Mouse (Mus musculus) MEL (cell line): Measurements from ENCODE around the gene Dqx1. TPM values are rescaled to one million over a fixed set of nuclear protein-coding genes. Genes with fewer than 3 reads are reported as not detected.

Source experiments
- DNase-seq: peaks from one replicate; pipeline ENCODE4 v3.0.0; 2011; ENCODE audit warnings: low read depth, low spot score
- H3K27ac ChIP-seq: 2 replicates; pipeline ENCODE4 v1.5.1; 2012; ENCODE audit warnings: low read depth, mild to moderate bottlenecking, control low read depth, low read length, moderate library complexity; ENCODE audit not compliant: control insufficient read depth
- H3K27me3 ChIP-seq, 2 experiments: fragments of 150-350 bp in 1 of 2; sonication (generic) in 1 of 2; 2 replicates each; pipeline ENCODE4 v1.6.1; 2012; ENCODE audit warnings: low read length in 2 of 2, mild to moderate bottlenecking in 2 of 2, improper control_type of control experiment in 1 of 2, moderate library complexity in 1 of 2; ENCODE audit not compliant: insufficient read depth in 2 of 2, control insufficient read depth in 1 of 2
- H3K36me3 ChIP-seq, 2 experiments: 2 replicates each; pipeline ENCODE4 v1.6.1; 2012 to 2014; ENCODE audit warnings: low read length in 2 of 2, improper control_type of control experiment in 1 of 2, inconsistent platforms in 1 of 2, mild to moderate bottlenecking in 1 of 2; ENCODE audit not compliant: insufficient read depth in 2 of 2, control insufficient read depth in 1 of 2
- H3K4me1 ChIP-seq, 2 experiments: fragments of 150-350 bp in 1 of 2; sonication (generic) in 1 of 2; 2 replicates each; pipeline ENCODE4 v1.6.1; 2012; ENCODE audit warnings: low read length in 2 of 2, improper control_type of control experiment in 1 of 2, mild to moderate bottlenecking in 1 of 2; ENCODE audit not compliant: insufficient read depth in 2 of 2, control insufficient read depth in 1 of 2
- H3K4me3 ChIP-seq, 2 experiments: fragments of 150-350 bp in 1 of 2; sonication (generic) in 1 of 2; 2 replicates each; pipeline ENCODE4 v1.5.1; 2012; ENCODE audit warnings: low read depth in 2 of 2, low read length in 2 of 2, mild to moderate bottlenecking in 2 of 2, moderate library complexity in 2 of 2, control low read depth in 1 of 2, improper control_type of control experiment in 1 of 2; ENCODE audit not compliant: control insufficient read depth in 1 of 2, insufficient read depth in 1 of 2
- H3K79me2 ChIP-seq: 2 replicates; pipeline ENCODE4 v1.6.1; 2012; ENCODE audit warnings: mild to moderate bottlenecking, low read length, moderate library complexity; ENCODE audit not compliant: control insufficient read depth, poor library complexity, insufficient read depth
- H3K9ac ChIP-seq: 2 replicates; pipeline ENCODE4 v1.6.1; 2012; ENCODE audit warnings: low read depth, mild to moderate bottlenecking, control low read depth, low read length, moderate library complexity; ENCODE audit not compliant: control insufficient read depth, poor library complexity, severe bottlenecking
- H3K9me3 ChIP-seq: fragments of 150-350 bp; sonication (generic); replicated peaks from 2 replicates; pipeline ENCODE4 v1.6.1; 2012; ENCODE audit warnings: mild to moderate bottlenecking, low read length, improper control_type of control experiment, moderate library complexity; ENCODE audit not compliant: insufficient read depth
- CTCF ChIP-seq, 3 experiments: IDR thresholded peaks in 2 of 3; conservative IDR thresholded peaks in 1 of 3; 2 replicates each; pipeline ENCODE4 v1.5.1; 2011 to 2012; ENCODE audit warnings: low read length in 3 of 3, low read depth in 2 of 3, mild to moderate bottlenecking in 2 of 3, improper control_type of control experiment in 1 of 3, inconsistent platforms in 1 of 3, mixed read lengths in 1 of 3, moderate library complexity in 1 of 3; ENCODE audit not compliant: control insufficient read depth in 1 of 3, insufficient read depth in 1 of 3, poor library complexity in 1 of 3, severe bottlenecking in 1 of 3
- E2F4 ChIP-seq: IDR thresholded peaks from 2 replicates; pipeline ENCODE4 v1.6.1; 2011; ENCODE audit warnings: low read depth, low read length, improper control_type of control experiment, borderline replicate concordance
- EP300 ChIP-seq, 2 experiments: IDR thresholded peaks; 2 replicates each; pipeline ENCODE4 v1.6.1; 2011; ENCODE audit warnings: improper control_type of control experiment in 2 of 2, low read length in 2 of 2, low read depth in 1 of 2, mild to moderate bottlenecking in 1 of 2
- ETS1 ChIP-seq: IDR thresholded peaks from 2 replicates; pipeline ENCODE4 v1.6.1; 2012; ENCODE audit warnings: low read depth, mild to moderate bottlenecking, inconsistent platforms, low read length, improper control_type of control experiment, moderate library complexity
- GABPA ChIP-seq: IDR thresholded peaks from 2 replicates; pipeline ENCODE4 v1.6.1; 2012; ENCODE audit warnings: low read depth, mild to moderate bottlenecking, inconsistent platforms, low read length, improper control_type of control experiment, moderate library complexity
- KAT2A ChIP-seq: conservative IDR thresholded peaks from 2 replicates; pipeline ENCODE4 v1.6.1; 2012; ENCODE audit warnings: low read depth, low read length, improper control_type of control experiment, inconsistent platforms
- MAFK ChIP-seq: IDR thresholded peaks from 2 replicates; pipeline ENCODE4 v1.6.1; 2011; ENCODE audit warnings: low read depth, mild to moderate bottlenecking, low read length, improper control_type of control experiment, borderline replicate concordance
- MAX ChIP-seq: IDR thresholded peaks from 2 replicates; pipeline ENCODE4 v1.6.1; 2011; ENCODE audit warnings: low read length, improper control_type of control experiment
- MAZ ChIP-seq: IDR thresholded peaks from 2 replicates; pipeline ENCODE4 v1.6.1; 2012; ENCODE audit warnings: low read depth, mild to moderate bottlenecking, inconsistent platforms, low read length, improper control_type of control experiment
- MEF2A ChIP-seq: IDR thresholded peaks from 2 replicates; pipeline ENCODE4 v1.6.1; 2014; ENCODE audit warnings: low read depth, mild to moderate bottlenecking, inconsistent platforms, low read length, improper control_type of control experiment; ENCODE audit not compliant: poor library complexity, insufficient replicate concordance, severe bottlenecking; ENCODE audit errors: extremely low read depth
- MYB ChIP-seq: IDR thresholded peaks from 2 replicates; pipeline ENCODE4 v1.6.1; 2011; ENCODE audit warnings: mild to moderate bottlenecking, low read depth, low read length, improper control_type of control experiment
- MYC ChIP-seq: IDR thresholded peaks from 2 replicates; pipeline ENCODE4 v1.6.1; 2011; ENCODE audit warnings: low read depth, mild to moderate bottlenecking, low read length, improper control_type of control experiment, moderate library complexity
- NELFE ChIP-seq: IDR thresholded peaks from 2 replicates; pipeline ENCODE4 v1.6.1; 2011; ENCODE audit warnings: low read depth, low read length, improper control_type of control experiment
- POLR2A ChIP-seq, 2 experiments: IDR thresholded peaks; 2 replicates each; pipeline ENCODE4 v1.6.1; 2011 to 2012; ENCODE audit warnings: low read length in 2 of 2, mild to moderate bottlenecking in 2 of 2, control low read depth in 1 of 2, improper control_type of control experiment in 1 of 2, low read depth in 1 of 2, moderate library complexity in 1 of 2; ENCODE audit not compliant: control insufficient read depth in 1 of 2, insufficient read depth in 1 of 2, poor library complexity in 1 of 2
- POLR2AphosphoS5 ChIP-seq: IDR thresholded peaks from 2 replicates; pipeline ENCODE4 v1.6.1; 2012; ENCODE audit warnings: low read depth, borderline replicate concordance, mild to moderate bottlenecking, inconsistent platforms, low read length, moderate library complexity, mixed read lengths
- RAD21 ChIP-seq: IDR thresholded peaks from 2 replicates; pipeline ENCODE4 v1.6.1; 2011; ENCODE audit warnings: mild to moderate bottlenecking, low read depth, low read length, improper control_type of control experiment
- RCOR1 ChIP-seq: IDR thresholded peaks from 2 replicates; pipeline ENCODE4 v1.6.1; 2012; ENCODE audit warnings: low read depth, mild to moderate bottlenecking, inconsistent platforms, low read length, improper control_type of control experiment
- SMC3 ChIP-seq: IDR thresholded peaks from 2 replicates; pipeline ENCODE4 v1.6.1; 2011; ENCODE audit warnings: low read depth, low read length, improper control_type of control experiment
- TAL1 ChIP-seq: IDR thresholded peaks from 2 replicates; pipeline ENCODE4 v1.6.1; 2012; ENCODE audit warnings: mild to moderate bottlenecking, inconsistent platforms, low read length, moderate library complexity, mixed read lengths
- TCF12 ChIP-seq: IDR thresholded peaks from 2 replicates; pipeline ENCODE4 v1.6.1; 2014; ENCODE audit warnings: low read depth, mild to moderate bottlenecking, inconsistent platforms, low read length, improper control_type of control experiment, moderate library complexity
- UBTF ChIP-seq: IDR thresholded peaks from 2 replicates; pipeline ENCODE4 v1.6.1; 2012; ENCODE audit warnings: low read depth, mild to moderate bottlenecking, inconsistent platforms, low read length, improper control_type of control experiment, moderate library complexity, borderline replicate concordance; ENCODE audit not compliant: insufficient read depth
- USF1 ChIP-seq: IDR thresholded peaks from 2 replicates; pipeline ENCODE4 v1.6.1; 2014; ENCODE audit warnings: low read depth, mild to moderate bottlenecking, inconsistent platforms, low read length, improper control_type of control experiment, moderate library complexity
- USF2 ChIP-seq, 2 experiments: IDR thresholded peaks; 2 replicates each; pipeline ENCODE4 v1.6.1; 2011 to 2012; ENCODE audit warnings: improper control_type of control experiment in 2 of 2, low read length in 2 of 2, borderline replicate concordance in 1 of 2, inconsistent platforms in 1 of 2, low read depth in 1 of 2, mild to moderate bottlenecking in 1 of 2; ENCODE audit not compliant: insufficient read depth in 1 of 2
- ZMIZ1 ChIP-seq: IDR thresholded peaks from 2 replicates; pipeline ENCODE4 v1.6.1; 2012; ENCODE audit warnings: low read depth, mild to moderate bottlenecking, inconsistent platforms, low read length, improper control_type of control experiment, moderate library complexity
- ZNF384 ChIP-seq: IDR thresholded peaks from 2 replicates; pipeline ENCODE4 v1.6.1; 2012; ENCODE audit warnings: low read depth, mild to moderate bottlenecking, inconsistent platforms, low read length, improper control_type of control experiment
- polyA plus RNA-seq, 2 experiments: library from polyadenylated mRNA; stranded (reverse) in 1 of 2; unstranded in 1 of 2; fragments of >175 nt in 1 of 2; fragments of >200 nt in 1 of 2; gene quantifications; 2 replicates each; pipeline versions ENCODE4 v1.2.1 to v1.2.4; 2012; ENCODE audit warnings: low replicate concordance in 2 of 2, low read depth in 1 of 2; ENCODE audit not compliant: insufficient read length in 2 of 2, insufficient read depth in 1 of 2, missing spikeins in 1 of 2
- total RNA-seq: library from RNA; depleted of rRNA; stranded (reverse); fragments of 300-350 nt; gene quantifications from 2 replicates; pipeline ENCODE4 v1.2.3, GENCODE M21; 2012

The Dqx1 gene
- total and polyA plus RNA-seq, 3 experiments = 1.3 to 3.4 TPM; not detected in 1

DNA sequence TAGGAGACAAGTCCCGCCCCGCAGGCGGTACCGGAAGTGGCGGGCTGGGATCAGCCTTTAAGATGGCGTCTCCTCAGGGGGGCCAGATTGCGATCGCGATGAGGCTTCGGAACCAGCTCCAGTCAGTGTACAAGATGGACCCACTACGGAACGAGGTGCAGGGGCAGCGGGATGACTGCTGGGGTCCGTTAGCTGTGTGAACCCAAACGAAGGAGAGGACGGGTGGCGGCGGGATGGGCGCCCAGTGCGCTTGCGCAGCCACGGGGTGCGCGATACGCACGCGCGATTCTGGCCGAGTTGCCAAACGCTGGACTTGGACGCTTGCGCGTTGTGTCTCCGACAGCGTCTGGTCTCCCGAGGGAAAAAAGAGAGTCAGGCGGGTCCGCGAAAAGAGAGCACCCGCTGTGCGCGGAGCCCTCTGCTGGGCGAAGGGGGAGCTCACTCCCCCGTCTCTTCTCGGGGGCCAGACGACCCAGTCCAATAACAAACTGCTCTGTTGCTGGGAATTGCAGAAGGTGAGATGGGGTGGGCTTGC lies 20.7 kb downstream of the Dqx1 start (continued):
- TF ChIP-seq ZMIZ1 (peak; percentile 32; the same call in 1 of the 2 replicates), TAL1 (no peak)
- TF ChIP-seq, all 39 proteins: peak for 17

GRCm38 (mm10) chr6:83080210-83080609 lies 22.6 kb downstream of the Dqx1 start:
- Histone ChIP-seq H3K9me3 (no peaks in the 10 kb centered on the region), H3K4me3 (no peak overlapping the region), H3K27me3 (no peaks in the 10 kb centered on the region), H3K79me2 (peaks cover 11% of the 10 kb centered on the region), H3K27ac (no peak overlapping the region), H3K9ac (no peak overlapping the region), H3K4me1 (peaks cover 0 to 13% of the 10 kb centered on the region in 2 experiments; a peak in 2 of 4 replicates), H3K36me3 (peaks cover 0 to 9% of the 10 kb centered on the region in 2 experiments; a peak in 2 of 4 replicates)
- TF ChIP-seq ZMIZ1 (no peak), MYB (no peak), SMC3 (no peak), POLR2AphosphoS5 (no peak), USF2 (IDR thresholded peaks at IDR 0.05; ENCODE audit: borderline replicate concordance in 1 of 2, insufficient read depth in 1 of 2, low read depth in 1 of 2, low read length in 2 of 2) (no peak), ETS1 (no peak), POLR2A (IDR thresholded peaks at IDR 0.05; ENCODE audit: control insufficient read depth in 1 of 2, insufficient read depth in 1 of 2, low read depth in 1 of 2, low read length in 2 of 2, poor library complexity in 1 of 2) (no peak), CTCF (IDR thresholded peaks at IDR 0.05 in 2 of 3, conservative IDR thresholded peaks at IDR 0.05 in 1 of 3; ENCODE audit: control insufficient read depth in 1 of 3, insufficient read depth in 1 of 3, low read depth in 2 of 3, low read length in 3 of 3, poor library complexity in 1 of 3, severe bottlenecking in 1 of 3) (no peak), GABPA (no peak), MAX (no peak)
- no peak for DNase-seq

- Histone ChIP-seq H3K79me2 (peaks cover 4% of the 10 kb centered on the region), H3K4me3 (no peak overlapping the region), H3K4me1 (peaks cover 0 to 9% of the 10 kb centered on the region in 2 experiments; a peak in 2 of 4 replicates), H3K9me3 (no peaks in the 10 kb centered on the region), H3K9ac (no peak overlapping the region), H3K36me3 (peaks cover 0 to 3% of the 10 kb centered on the region in 2 experiments; a peak in 1 of 4 replicates), H3K27ac (no peak overlapping the region), H3K27me3 (no peaks in the 10 kb centered on the region)
- DNase-seq = no peak
- no peak for TF ChIP-seq ETS1
- no peak for TF ChIP-seq RCOR1
- TF ChIP-seq MAFK = no peak
- TF ChIP-seq UBTF = no peak
- TF ChIP-seq KAT2A = no peak
- no peak for TF ChIP-seq MAZ
- TF ChIP-seq USF1 = no peak
- no peak for TF ChIP-seq E2F4
- TF ChIP-seq EP300 (IDR thresholded peaks at IDR 0.05; ENCODE audit: low read depth in 1 of 2, low read length in 2 of 2) = no peak
- no peak for TF ChIP-seq ZNF384
- no peak for TF ChIP-seq SMC3
- no peak for TF ChIP-seq MYC
- no peak for TF ChIP-seq RAD21
- TF ChIP-seq CTCF (IDR thresholded peaks at IDR 0.05 in 2 of 3, conservative IDR thresholded peaks at IDR 0.05 in 1 of 3; ENCODE audit: control insufficient read depth in 1 of 3, insufficient read depth in 1 of 3, low read depth in 2 of 3, low read length in 3 of 3, poor library complexity in 1 of 3, severe bottlenecking in 1 of 3) = no peak
- no peak for TF ChIP-seq MEF2A
- TF ChIP-seq TAL1 = no peak
- TF ChIP-seq NELFE = no peak
- no peak for TF ChIP-seq TCF12
- TF ChIP-seq ZMIZ1 = no peak
Measured at GRCm38 (mm10) chr6:83083497-83083896, 25.9 kb downstream of the Dqx1 start.
